Mouse (Mus musculus): ENCODE results near the gene Vdr. TPM values are rescaled to one million over a fixed set of nuclear protein-coding genes. Genes with fewer than 3 reads are reported as not detected.

Gene Vdr
- polyA plus RNA-seq, 1 experiment from 2014 or later, result 0.97 TPM

DNA sequence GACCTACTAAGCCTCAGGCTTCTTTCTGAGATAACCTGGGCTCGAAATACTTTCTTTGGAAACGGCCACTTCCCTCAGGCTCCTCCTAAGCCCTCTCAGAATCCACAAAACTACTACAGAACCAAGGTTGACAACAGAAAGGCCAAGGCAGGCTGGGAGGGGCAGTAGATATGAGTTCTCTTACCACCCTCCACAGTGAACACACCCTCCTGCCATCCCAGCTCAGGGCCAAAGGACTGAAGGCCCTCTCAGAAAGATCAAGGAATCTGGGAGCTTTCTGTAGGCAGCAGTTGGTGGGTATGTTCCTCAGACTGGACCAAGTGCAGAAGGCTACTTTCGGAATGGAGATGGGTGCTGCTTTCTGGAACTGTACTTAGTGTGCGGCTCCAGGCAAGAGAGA is 95.2 kb downstream of the Vdr start:
- H3K4me2 ChIP-seq (replicated peaks), result no peak overlapping the region
- peaks cover 14% of the 10 kb centered on the region for H3K36me3 ChIP-seq
- no peaks in the 10 kb centered on the region for H3K9me3 ChIP-seq
- WGBS, result 92% methylated on average over 4 of the region's 4 CpGs
- no peak overlapping the region for H3K27ac ChIP-seq
- H3K9ac ChIP-seq, result no peak overlapping the region
- no peaks in the 10 kb centered on the region for H3K27me3 ChIP-seq
- no peak for ATAC-seq (ENCODE audit: insufficient number of reproducible peaks, insufficient read depth, low FRiP score, low TSS enrichment)
- no peak overlapping the region for H3K4me3 ChIP-seq
- peaks cover 27% of the 10 kb centered on the region for H3K4me1 ChIP-seq

DNA sequence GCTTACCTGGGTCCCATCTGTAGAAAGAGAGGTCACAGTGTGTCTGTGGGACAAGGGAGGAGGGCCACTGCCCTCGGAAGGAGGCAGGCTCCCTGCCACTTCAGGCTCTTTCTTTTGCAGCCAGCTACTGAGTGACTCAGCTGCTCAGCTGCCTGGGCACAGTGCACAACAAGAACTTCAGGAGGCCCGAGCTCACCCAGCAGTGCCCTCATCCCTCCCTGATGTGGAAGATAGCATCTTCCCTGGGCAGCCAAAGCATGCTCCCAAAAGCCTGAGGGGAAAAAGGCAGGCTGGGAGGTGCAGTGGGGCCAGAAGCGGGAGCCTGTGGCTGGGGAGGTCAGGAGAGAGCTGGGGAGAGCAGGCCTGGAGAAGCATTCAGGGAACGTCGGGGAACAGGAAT is 95.7 kb downstream of the Vdr start:
- Histone ChIP-seq H3K27me3 (no peaks in the 10 kb centered on the region), H3K4me2 (replicated peaks) (no peak overlapping the region), H3K9me3 (no peaks in the 10 kb centered on the region), H3K27ac (no peak overlapping the region), H3K9ac (peak overlapping the region; percentile 1; the same call in 1 of the 2 replicates), H3K36me3 (peaks cover 18% of the 10 kb centered on the region), H3K4me3 (no peak overlapping the region), H3K4me1 (peaks cover 27% of the 10 kb centered on the region)
- ATAC-seq (ENCODE audit: insufficient number of reproducible peaks, insufficient read depth, low FRiP score, low TSS enrichment), result no peak
- 62% methylated on average over 5 of the region's 5 CpGs for WGBS

DNA sequence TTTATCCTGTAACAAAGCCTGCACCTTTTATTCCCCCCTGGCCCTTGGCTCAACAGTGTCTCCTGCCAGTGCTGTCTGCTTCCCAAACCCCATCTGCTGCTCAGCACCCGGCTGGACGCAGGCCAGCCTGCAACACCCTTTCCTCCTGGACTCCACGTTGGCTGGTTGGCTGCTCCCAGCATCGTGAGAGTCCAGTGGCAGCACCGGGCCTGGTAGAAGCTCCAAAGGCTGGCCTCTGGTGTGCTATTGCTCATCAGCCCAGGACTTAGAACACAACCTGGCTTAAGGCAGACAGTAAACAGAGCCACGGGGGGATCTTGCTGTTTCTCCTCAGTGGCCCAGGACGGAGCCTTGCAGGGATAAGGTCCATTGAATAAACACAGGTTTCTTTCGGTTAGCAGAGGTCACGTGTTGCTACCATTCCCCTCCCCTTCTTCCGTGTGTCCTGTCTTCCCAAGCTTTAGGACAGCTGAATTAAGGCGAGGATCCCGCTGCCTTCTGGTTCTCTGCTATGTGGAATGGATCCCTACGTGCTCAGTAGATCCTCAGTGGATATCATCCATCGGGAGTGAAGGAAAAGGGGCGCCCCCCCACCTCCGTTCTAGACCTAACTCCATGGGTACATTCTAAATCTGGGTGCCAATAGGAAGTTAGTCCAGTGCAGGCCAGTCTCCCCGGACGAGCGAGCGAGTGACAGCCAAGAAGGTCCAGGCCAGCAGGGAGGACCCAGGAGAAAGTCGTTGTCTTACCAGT is 96.8 kb downstream of the Vdr start:
- ATAC-seq (ENCODE audit: insufficient number of reproducible peaks, insufficient read depth, low FRiP score, low TSS enrichment), result no peak
- H3K36me3 ChIP-seq, result peaks cover 29% of the 10 kb centered on the region
- H3K27ac ChIP-seq, result no peak overlapping the region
- WGBS, result 55% methylated on average over 21 of the region's 21 CpGs
- H3K9me3 ChIP-seq, result no peaks in the 10 kb centered on the region
- H3K4me3 ChIP-seq, result no peak overlapping the region
- no peaks in the 10 kb centered on the region for H3K27me3 ChIP-seq
- H3K4me2 ChIP-seq (replicated peaks), result no peak overlapping the region
- peaks cover 27% of the 10 kb centered on the region for H3K4me1 ChIP-seq
- no peak overlapping the region for H3K9ac ChIP-seq

DNA sequence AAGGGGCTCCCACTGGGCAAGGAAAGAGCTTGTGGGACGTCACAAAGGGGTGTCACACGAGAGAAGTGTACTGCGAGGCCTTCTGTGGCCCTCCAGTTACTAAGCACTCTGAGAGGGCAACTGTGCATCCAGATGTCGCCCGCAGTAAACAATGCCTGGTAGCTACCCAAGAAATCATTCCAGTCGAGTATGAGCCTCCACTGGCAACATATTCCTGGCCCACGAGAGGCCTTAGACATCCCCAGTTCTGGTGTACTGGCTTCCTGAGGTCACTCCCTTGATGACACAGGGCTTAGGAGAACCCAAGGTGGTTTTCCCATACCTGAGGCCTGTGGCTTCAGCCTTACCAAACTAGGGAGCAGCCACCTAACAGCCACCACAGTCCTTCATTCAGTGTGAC is 97.6 kb downstream of the Vdr start:
- H3K4me2 ChIP-seq (replicated peaks), result no peak overlapping the region
- H3K36me3 ChIP-seq, result peaks cover 36% of the 10 kb centered on the region
- peaks cover 27% of the 10 kb centered on the region for H3K4me1 ChIP-seq
- WGBS, result 72% methylated on average over 7 of the region's 7 CpGs
- no peak overlapping the region for H3K27ac ChIP-seq
- H3K27me3 ChIP-seq, result no peaks in the 10 kb centered on the region
- H3K9me3 ChIP-seq, result no peaks in the 10 kb centered on the region
- no peak for ATAC-seq (ENCODE audit: insufficient number of reproducible peaks, insufficient read depth, low FRiP score, low TSS enrichment)
- no peak overlapping the region for H3K4me3 ChIP-seq
- no peak overlapping the region for H3K9ac ChIP-seq

- Histone ChIP-seq H3K9ac (no peak overlapping the region), H3K27ac (0 out of 2 replicates have a peak overlapping the region, but pooled peaks have one; percentile 2), H3K9me3 (no peaks in the 10 kb centered on the region), H3K4me3 (no peak overlapping the region), H3K4me2 (replicated peaks) (no peak overlapping the region), H3K4me1 (peaks cover 27% of the 10 kb centered on the region), H3K27me3 (no peaks in the 10 kb centered on the region), H3K36me3 (peaks cover 44% of the 10 kb centered on the region)
- whole genome bisulfite sequencing, result 84% methylated on average over 6 of the region's 6 CpGs
- ATAC-seq (ENCODE audit: insufficient number of reproducible peaks, insufficient read depth, low FRiP score, low TSS enrichment), result no peak
Measured at GRCm38 (mm10) chr15:97812126-97812525, 98.3 kb downstream of the Vdr start.

DNA sequence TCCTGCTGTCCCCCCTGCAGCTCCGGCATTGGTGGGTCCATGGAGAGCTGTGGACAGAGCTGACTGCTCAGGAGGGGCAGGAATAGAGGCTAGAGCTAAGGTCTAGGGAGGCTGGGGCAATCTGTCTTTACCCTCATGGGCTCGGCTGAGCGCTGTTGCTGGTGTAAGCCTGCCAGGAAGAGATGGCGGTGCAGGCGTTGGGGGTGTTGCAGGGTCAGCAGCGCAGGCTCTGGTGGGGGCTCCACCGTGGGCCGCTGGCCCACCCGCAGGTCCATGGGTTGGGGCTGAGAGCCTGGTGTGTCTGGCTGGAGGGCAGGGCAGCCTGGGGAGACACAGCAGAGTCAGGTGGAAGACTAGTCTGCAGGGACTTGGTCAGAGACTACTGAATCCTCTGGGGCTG is 99.1 kb downstream of the Vdr start:
- Histone ChIP-seq H3K4me2 (replicated peaks) (no peak overlapping the region), H3K4me3 (no peak overlapping the region), H3K9me3 (no peaks in the 10 kb centered on the region), H3K27ac (no peak overlapping the region), H3K9ac (no peak overlapping the region), H3K36me3 (peaks cover 51% of the 10 kb centered on the region), H3K27me3 (no peaks in the 10 kb centered on the region), H3K4me1 (peaks cover 27% of the 10 kb centered on the region)
- ATAC-seq (ENCODE audit: insufficient number of reproducible peaks, insufficient read depth, low FRiP score, low TSS enrichment), result no peak
- WGBS, result 86% methylated on average over 9 of the region's 9 CpGs

DNA sequence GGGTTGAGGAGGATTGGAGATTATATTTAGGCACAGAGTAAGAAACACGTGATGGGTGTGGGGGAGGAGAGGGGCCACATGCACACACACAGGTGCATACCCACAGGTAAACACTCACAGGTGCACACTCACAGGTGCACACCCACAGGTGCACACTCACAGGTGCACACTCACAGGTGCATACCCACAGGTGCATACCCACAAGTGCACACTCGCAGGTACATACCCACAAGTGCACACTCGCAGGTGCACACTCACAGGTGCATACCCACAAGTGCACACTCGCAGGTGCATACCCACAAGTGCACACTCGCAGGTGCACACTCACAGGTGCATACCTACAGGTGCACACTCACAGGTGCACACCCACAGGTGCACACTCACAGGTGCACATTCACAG is 100.0 kb downstream of the Vdr start:
- ATAC-seq (ENCODE audit: insufficient number of reproducible peaks, insufficient read depth, low FRiP score, low TSS enrichment), result no peak
- H3K9ac ChIP-seq, result no peak overlapping the region
- peaks cover 54% of the 10 kb centered on the region for H3K36me3 ChIP-seq
- no peak overlapping the region for H3K27ac ChIP-seq
- H3K27me3 ChIP-seq, result no peaks in the 10 kb centered on the region
- WGBS, result 93% methylated on average over 5 of the region's 5 CpGs
- H3K4me2 ChIP-seq (replicated peaks), result no peak overlapping the region
- H3K9me3 ChIP-seq, result no peaks in the 10 kb centered on the region
- H3K4me3 ChIP-seq, result no peak overlapping the region
- peaks cover 27% of the 10 kb centered on the region for H3K4me1 ChIP-seq

GRCm38 (mm10) chr15:97809942-97810341 is 100.5 kb downstream of the Vdr start:
- Histone ChIP-seq H3K4me3 (no peak overlapping the region), H3K4me2 (replicated peaks) (no peak overlapping the region), H3K27ac (no peak overlapping the region), H3K9me3 (no peaks in the 10 kb centered on the region), H3K4me1 (peaks cover 26% of the 10 kb centered on the region), H3K27me3 (no peaks in the 10 kb centered on the region), H3K36me3 (peaks cover 56% of the 10 kb centered on the region), H3K9ac (no peak overlapping the region)
- no peak for ATAC-seq (ENCODE audit: insufficient number of reproducible peaks, insufficient read depth, low FRiP score, low TSS enrichment)
- WGBS, result 86% methylated on average over 5 of the region's 5 CpGs

- H3K4me2 ChIP-seq (replicated peaks), result no peak overlapping the region
- H3K4me3 ChIP-seq, result no peak overlapping the region
- H3K4me1 ChIP-seq, result peaks cover 18% of the 10 kb centered on the region
- H3K36me3 ChIP-seq, result peaks cover 61% of the 10 kb centered on the region
- H3K9ac ChIP-seq, result no peak overlapping the region
- 85% methylated on average over 14 of the region's 14 CpGs for WGBS
- no peaks in the 10 kb centered on the region for H3K27me3 ChIP-seq
- no peaks in the 10 kb centered on the region for H3K9me3 ChIP-seq
- H3K27ac ChIP-seq, result no peak overlapping the region
- ATAC-seq (ENCODE audit: insufficient number of reproducible peaks, insufficient read depth, low FRiP score, low TSS enrichment), result no peak
Measured at GRCm38 (mm10) chr15:97809206-97809605, 101.2 kb downstream of the Vdr start.

DNA sequence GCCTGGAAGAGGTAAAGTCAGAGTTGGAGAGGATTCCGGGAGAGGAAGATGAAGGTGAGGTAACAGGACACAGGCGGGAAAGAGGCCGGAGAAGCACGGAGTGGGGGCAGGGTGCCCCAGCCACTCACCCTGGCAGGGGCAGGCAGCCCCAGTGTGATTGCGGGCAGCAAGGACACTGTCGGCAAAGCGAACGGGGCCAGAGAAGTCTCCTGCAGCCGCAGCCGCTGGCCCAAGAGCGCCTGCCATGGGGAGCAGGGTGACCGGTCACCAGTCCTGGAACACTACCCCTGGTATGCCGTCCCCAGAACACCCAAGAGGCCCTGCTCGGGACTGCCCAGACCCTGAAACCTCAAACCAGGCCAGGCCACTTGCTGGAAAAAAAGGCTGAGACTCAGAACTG is 101.9 kb downstream of the Vdr start:
- Histone ChIP-seq H3K27me3 (no peaks in the 10 kb centered on the region), H3K4me2 (replicated peaks) (no peak overlapping the region), H3K4me3 (no peak overlapping the region), H3K9me3 (no peaks in the 10 kb centered on the region), H3K9ac (no peak overlapping the region), H3K4me1 (peaks cover 11% of the 10 kb centered on the region), H3K27ac (no peak overlapping the region), H3K36me3 (peaks cover 61% of the 10 kb centered on the region)
- WGBS, result 81% methylated on average over 14 of the region's 14 CpGs
- no peak for ATAC-seq (ENCODE audit: insufficient number of reproducible peaks, insufficient read depth, low FRiP score, low TSS enrichment)

DNA sequence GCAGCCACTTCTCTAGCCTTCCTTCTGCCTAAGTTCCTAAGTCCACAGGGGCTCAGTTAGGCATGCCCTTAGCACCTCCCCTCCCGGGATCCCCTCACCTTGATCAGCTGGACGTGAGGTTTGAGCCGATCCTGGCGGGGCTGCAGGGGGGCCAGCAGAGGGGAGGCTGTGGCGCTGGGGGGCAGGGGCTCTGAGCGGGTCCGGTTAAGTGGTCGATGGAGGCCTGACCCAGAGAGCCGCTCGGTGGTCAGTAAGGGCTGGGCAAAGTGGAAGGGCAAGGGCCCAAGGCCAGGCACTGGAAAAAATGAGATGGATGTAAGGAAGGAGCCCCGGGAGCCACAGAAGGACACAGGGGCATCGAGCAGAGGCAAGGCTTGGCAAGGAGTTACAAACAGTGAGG is 102.6 kb downstream of the Vdr start:
- H3K27me3 ChIP-seq, result no peaks in the 10 kb centered on the region
- H3K4me1 ChIP-seq, result peaks cover 6% of the 10 kb centered on the region; the same call in 1 of the 2 replicates
- H3K36me3 ChIP-seq, result peaks cover 61% of the 10 kb centered on the region
- H3K4me3 ChIP-seq, result no peak overlapping the region
- H3K4me2 ChIP-seq (replicated peaks), result no peak overlapping the region
- 82% methylated on average over 12 of the region's 12 CpGs for WGBS
- no peak overlapping the region for H3K9ac ChIP-seq
- no peak for ATAC-seq (ENCODE audit: insufficient number of reproducible peaks, insufficient read depth, low FRiP score, low TSS enrichment)
- H3K27ac ChIP-seq, result no peak overlapping the region
- H3K9me3 ChIP-seq, result no peaks in the 10 kb centered on the region

Data from embryonic facial prominence, embryonic 12.5 days (tissue).